Mouse (Mus musculus) lung, postnatal 25 days (tissue): Measurements from ENCODE around the gene Prpf19.

Experiments
- DNase-seq: peaks from one replicate; pipeline ENCODE4 v3.0.0; 2022; ENCODE audit warnings: low spot score

The Prpf19 gene

DNA sequence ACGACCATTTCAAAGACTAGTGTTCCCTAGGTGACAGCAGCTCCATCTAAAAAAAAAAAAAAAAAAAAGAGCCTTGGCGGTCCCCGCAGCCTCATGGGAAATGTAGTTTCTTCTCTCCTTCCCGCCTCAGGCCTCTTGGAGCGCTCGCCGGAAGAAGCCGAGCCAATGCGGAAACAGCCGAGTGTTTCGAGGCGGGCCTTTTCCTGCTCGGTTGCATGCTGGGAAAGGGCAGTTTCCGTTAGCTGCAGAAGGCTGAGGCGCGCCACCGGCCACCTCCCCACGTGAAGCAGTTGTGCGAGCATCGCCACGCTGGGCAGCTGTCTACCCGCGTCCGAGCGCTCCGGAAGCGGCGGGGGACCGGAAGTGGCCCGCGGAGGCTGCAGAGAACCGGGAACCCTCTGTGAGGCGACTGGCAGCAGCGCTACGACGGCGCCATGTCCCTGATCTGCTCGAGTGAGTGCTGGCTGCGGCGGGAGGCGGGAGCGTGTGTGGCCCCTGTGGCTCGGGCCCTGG lies at the start of gene Prpf19:
Gene Prpf19 (plus strand): TSS at position 216 of the 513 bp plus-strand sequence.
- peak; percentile 98 for DNase-seq

DNA sequence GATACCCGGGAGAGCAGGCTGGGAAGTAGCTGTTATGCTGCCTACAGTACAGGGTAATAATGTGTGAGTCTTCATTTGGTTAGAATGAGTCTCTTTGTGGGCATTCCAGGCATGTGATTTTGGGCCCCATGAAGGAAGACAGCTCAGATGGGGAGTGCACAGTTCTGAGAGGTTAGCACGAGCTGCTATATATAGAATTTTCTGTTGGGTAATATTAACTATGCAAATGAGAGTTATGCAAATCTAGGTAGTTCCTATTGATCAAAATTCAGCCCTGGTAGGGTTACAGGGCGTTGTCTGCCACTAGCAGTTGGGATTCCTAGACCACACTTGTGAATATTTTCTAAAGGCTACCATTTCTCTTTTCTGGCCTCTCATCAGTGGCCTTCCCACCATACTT lies 49.6 kb upstream of the Prpf19 start:
- no peak for DNase-seq

DNA sequence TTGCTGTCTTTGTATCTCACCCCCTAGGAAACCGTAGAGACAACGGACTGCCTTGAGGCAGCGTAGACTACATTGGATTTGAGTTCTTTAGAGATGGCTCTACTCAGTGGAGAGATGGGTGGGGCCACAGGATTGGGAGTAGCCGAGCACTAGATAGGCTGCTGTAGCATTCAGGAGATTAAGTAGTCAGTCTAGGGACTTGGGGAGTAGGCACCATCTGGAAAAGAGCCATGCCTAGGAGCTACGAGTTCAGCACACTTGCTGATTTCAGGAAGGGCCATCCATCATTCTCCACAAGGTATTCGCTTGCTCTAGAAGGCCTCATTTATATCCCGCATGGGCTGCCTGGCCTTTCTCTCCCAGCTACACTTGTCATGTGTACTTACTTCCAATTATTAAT lies 48.9 kb upstream of the Prpf19 start:
- DNase-seq: no peak

DNA sequence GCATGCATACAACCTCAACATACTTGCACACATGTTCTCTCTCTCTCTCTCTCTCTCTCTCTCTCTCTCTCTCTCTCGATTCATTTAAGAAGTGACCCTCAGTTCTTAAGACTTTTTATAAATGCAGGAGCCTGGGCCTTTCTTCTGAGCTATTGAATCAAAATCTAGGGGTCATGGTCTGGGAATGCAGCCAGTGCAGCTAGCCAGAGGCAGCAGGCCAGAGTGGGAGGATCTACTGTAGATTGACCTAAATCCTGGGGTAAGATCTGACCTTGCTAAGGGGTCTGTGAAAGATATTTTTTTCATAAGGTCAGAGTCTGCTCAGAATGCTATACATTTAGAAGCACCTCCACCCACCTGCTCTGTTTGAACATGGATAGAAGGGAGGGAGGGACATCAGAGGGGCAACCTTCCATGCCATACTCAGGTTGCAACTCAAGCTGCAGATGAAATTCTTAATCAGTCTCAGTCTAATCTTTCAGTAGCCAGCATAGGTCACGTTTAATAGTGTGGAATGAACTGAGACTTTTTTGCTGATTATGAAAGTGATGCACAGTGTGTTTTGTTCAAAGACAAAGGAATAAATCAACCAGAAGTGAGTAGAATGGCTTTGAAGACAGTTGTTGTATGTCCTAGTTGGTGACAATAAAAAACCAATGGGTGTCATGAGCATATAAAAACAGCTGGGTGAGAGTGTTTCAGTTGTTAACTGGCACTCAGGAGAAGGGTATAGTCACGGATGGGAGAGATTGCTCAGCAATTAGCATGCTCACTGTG lies 47.5 kb upstream of the Prpf19 start:
- DNase-seq: no peak

DNA sequence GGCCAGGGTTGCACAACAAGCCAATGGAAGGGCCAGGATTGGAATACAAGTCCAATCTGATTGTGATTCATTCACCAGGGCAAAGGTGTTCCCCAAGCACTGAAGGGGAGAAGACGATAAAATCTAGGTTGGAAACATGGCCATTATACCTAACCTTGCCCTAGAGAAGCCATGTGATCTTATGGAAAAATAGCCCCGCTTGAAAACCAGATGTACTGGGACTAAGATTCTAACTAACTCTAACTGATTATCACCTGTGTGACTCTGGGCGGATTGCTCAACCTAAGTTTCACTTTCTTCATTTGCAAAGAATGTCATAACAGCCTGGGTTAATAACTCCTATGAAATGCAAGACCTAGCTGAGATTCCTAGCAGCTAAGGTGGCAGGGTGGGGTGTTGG lies 39.6 kb upstream of the Prpf19 start:
- no peak for DNase-seq

DNA sequence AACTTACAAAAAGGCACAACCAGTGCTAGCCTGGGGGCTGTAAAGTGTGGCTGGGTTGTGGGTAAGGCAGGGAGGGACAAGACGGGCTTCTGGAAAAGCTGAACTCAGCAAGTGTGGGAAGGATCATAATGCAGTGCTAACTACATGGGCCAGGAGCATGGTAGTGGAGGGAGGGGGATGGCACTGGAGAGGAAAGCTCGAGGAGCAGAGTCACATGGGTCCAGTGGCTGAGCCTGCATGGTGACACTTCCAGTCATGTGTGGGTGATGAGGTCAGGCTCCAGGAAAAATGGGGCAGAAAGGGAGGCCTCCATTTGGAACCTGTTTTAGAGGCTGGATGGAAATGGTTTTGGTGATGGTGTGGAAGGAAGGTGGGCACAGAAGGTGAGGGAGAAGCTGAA lies 38.5 kb upstream of the Prpf19 start:
- no peak for DNase-seq

DNA sequence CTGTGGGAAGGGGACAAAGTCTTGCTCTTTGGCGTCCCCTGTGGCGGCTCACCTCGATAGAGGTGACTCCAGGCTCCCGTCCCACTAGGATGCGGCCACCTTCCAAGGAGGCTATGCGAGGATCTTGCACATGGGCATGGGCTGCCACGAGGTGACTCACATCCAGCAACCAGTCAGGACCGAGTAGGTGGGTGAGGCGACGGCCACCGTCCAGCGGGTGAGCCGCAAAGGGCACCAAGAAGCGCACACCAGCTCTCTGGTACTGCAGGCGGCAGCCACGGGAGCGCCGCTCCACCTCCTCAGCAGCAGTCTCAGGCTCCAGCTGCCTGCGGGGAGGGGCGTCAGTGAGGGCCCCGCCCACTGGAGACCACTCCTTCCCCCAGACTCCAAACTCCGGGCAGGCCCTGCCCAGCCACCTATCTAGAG lies 34.9 kb upstream of the Prpf19 start:
- no peak for DNase-seq

DNA sequence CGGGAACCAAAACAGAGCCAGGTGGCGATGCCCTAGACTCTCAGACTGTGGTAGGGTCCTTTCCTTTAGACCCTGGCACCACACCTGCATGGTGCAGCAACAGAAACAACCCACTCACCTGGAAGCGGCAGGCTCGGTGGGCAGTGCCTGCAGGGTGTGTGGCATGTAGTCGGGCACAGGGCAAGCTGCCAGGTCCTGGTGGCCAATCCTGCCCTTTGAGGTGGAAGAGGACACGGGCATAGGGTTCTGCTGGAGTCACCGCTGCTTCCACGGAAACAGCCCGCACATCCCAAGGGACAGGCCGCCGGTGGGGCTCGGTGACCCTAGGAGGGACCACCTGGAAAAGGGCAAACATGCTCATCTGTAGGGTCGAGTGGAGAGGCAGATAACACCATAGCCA lies 28.7 kb upstream of the Prpf19 start:
- DNase-seq: no peak

DNA sequence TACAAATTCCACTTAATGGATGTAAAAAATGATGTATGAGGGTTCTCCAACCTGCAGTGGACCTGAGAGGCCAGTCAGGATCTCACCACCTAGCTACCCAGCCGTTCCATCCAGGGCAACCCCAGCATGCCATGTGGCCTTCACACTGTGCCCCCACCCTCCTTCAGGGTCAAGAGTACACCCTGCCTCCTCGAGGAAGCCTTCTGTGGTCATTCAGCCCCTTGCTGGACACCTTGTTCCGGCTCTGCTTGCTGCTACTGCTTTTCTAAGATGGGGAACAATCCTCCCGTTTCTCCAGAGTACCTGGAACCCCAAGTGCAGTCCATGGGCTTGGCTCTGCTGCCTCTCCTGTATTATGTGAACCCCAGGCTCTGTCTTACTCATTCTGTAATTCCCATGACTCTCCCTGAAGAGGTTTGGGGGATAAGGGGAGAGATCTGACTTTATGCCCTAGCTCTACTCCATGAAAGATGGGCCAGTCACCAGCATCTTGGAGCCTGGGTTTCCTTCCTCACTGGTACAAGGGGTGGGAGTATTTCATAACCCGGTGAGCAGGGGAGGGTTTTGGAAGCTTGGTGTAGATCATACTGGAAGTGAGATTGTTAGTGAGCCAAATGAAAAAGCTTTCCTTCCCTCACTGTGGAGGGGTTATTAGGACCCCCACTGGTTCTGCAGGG lies 26.9 kb upstream of the Prpf19 start:
- DNase-seq: no peak

DNA sequence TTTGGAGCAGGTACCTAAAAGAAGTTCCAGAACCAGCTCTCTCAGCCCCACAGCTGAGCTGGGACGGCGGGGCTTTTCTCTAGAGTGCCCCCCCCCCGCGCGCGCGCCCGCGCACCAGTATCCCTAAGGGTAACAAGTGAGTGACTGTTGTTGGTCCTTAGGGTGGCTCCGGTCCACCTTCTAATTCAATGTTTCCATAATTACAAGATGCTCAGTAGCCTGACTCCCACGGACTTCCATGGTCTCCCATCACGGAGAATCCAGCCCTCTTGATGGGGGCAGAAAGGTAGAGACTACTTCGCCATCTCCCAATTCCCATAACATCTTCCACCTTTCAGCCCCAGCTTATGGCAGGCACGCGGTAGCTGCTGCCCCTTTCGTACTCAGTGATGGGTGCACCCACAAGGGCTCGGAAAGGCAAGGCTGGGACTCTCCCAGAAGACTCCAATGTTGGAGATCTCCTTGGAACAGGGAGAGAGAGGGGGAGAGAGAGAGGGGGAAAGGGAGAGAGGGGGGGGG lies 26.3 kb upstream of the Prpf19 start:
- no peak for DNase-seq

DNA sequence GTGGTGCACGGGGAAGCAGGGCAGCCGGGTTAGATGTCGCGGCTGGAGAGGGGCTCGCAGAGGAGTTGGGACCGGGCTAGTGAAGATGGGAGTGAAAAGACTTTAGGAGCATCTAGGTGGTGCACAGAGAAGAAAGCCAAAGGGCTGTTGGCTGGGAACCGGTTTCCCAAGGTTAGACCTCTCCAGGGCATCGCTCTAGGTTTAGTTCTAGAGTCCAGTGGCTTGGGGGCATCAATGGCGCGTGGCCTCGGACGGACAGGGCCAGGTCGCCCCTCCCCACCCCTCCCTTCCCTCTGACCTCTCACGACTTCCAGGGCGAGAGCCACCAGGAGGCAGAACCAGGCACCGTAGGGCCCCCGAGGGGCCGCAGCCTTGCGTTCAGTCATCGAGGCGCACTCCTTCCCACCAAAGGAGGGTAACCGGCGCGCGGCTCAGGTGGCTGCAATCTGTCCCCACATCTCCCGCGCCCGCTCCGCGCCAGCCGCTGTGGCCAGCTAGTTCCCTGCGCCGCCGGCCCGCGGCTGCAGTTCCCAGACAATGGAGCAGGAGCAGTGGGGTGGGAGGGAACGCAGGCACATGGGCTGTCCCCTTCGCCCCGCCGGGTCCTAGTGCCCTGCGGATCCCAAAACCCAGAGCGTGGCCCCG lies 25.7 kb upstream of the Prpf19 start:
- DNase-seq: peak; percentile 71

DNA sequence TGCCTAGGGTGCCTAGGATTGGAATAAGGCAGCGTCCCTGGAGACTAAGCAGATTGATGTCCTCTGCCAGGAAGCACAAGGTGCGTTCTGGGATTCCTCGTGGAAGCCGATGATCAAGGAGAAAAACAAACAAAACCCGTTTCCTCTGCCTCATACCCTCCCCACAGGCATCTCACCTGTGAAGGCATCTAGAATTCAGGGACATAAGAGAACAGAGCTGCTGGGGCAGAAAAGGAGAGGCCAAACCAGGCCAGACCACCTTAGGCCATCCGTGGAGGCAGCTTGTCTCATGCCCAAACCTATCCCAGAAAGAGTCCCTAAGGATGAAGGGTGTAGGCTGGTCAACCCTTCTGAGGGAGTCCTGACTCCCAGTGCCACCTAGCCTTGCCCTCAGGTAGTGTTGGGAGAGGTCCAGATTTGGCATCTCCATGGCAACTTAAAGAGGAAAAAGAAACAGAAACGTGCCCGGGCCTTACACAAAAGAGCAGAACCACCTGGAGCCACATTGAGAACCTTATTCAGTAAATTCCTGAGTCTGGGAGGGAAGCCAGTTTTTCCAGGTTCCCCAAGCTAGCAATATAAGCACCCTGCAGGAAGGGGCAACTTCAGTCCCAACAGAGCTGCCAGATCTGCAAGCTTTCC lies 25.0 kb upstream of the Prpf19 start, which contains the start of gene Tmem132a:
Gene Tmem132a (minus strand): TSS at position 55 of the 642 bp plus-strand sequence.
- DNase-seq: peak; percentile 57

DNA sequence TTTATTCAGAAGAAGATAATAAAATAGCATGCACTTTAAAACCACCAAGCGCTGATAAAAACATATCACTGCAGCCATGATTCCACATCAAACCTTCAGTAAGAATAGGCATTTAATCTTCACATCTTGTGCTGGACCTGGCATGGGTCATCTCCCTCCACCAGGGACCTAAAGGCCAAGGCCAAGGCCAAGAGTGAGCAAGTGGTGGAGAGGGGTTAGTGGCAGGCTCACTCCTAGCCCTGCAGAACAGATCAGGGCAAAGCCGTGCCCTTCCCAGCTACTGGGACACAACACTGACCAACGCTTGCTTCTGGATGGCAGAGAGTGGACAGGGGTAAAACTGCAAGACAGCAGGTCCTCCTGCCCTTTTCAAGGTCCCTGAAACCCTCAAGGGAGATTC lies 24.4 kb upstream of the Prpf19 start:
- no peak for DNase-seq

DNA sequence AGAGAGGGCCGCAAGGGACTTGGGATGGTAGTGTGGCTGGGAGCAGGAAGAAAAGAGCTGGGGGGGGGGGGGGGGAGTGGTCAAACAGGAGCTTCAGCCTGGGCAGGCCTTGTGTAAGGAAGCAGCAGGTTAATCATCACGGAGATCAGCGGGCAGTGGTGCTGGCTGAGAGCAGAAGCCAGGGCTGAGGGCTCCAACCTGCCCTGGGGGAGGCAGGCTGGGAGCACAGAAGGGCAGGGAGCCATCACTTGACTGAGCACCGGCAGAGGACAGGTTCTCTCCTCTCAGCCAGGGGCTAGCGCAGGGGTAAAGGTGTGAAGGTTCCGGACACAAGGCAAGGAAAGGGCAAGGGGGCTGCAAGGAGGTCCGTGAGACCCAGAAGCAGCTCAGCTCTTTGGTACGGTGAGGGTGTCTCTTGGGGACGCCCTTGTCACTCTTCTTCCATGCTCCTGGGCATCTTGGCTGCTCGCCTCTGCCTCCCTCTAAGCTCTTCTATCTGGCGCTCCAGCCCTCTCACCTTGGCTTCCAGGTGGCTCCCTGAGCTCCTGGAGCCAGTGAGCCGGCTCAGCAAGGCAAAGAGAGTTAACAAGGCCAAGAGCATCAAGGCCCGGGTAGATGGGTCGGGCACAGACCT lies 23.6 kb upstream of the Prpf19 start:
- DNase-seq: no peak

DNA sequence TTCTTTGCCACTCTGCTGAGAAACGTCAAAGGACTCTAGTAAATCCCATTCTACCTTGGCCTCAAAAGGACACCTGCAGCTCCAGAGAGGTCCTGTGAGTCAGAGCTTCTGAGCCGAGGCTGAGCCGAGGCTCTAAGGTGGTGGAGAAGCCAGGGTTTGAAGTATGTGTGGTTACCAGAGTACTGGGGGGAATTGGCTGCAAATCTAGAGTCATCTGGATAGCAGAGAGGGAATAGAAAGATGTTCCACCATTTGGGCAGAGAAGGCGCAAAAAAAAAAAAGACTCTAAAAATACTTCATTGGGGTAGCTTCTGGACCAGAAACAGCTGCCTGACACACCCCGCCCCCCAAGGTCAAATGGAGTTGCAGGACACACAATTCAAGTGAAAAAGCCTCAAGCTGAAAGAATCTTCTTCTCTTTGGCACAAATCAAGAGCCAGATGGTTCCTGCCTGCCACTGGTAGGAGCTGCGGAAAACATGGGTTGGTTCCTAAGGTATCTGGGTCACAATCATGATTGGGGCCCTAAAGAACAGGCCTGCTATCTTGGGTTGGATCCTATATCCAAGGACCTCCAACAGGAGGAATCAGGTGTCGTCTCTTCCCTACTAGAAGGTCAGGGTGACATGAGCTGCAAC lies 16.7 kb upstream of the Prpf19 start:
- DNase-seq: peak; percentile 28

DNA sequence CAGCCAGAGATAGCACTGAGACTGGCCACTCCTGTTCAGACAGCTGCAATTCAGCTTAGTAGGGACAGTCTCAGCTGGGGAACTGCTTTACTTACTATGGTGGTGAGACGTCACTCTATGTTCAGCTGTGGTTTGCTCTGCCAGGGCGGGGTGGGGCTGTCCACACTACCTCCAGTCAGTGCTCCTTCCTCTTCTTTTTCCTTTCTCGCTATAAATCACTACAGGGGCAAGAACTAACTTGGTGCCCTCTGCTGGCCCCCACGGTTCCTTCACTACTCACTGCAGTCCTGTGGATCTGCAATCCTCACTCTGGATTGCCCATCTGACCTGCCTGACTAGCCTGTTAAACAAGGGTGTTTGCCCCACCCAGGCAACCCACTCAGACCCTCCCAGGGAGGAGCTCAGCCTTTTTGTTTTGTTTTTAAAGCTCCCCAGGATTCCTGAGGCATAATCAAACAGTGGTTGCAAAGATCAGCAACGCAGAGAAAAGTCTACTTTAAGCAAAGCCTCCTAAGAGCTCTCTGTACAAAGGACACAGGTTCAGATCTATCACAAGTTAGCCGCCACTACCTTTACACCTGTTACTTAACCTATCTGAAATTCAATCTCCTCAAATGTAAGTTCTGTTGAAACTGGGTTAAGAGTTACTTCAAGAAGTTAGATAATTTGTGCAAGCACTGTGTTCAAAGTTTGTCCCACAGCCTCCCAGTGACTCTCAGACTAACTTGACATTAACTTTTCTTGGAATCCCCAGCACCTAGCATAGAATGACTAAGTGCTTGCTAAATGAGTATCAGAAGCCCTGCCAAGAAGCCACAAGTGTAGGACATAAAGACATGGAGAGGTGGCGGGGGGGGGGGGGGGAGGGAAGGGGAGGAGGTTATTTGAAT lies 14.7 kb upstream of the Prpf19 start:
- peak; percentile 79 for DNase-seq

DNA sequence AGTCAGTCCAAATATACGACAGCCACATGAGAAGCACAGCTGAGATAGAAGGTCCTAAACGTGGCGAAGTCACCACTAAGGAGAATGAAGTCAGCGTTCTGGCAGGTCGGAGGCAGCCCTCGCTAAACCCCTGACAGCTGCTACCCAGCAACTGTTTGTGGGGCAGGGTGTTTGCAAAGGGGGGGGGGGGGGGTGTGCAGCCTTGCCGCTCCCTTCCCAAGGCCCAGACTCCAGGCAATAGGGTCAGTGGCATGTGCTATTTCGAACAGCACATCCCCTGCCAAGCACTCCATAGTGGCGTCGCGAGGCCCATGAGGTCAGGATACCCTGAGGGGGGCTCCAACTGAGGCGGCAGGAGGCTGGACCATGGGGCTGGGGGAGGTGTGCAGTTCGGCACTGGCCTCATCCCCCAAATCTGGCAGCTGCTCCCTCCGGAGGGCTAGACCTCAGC lies 14.0 kb upstream of the Prpf19 start:
- no peak for DNase-seq

DNA sequence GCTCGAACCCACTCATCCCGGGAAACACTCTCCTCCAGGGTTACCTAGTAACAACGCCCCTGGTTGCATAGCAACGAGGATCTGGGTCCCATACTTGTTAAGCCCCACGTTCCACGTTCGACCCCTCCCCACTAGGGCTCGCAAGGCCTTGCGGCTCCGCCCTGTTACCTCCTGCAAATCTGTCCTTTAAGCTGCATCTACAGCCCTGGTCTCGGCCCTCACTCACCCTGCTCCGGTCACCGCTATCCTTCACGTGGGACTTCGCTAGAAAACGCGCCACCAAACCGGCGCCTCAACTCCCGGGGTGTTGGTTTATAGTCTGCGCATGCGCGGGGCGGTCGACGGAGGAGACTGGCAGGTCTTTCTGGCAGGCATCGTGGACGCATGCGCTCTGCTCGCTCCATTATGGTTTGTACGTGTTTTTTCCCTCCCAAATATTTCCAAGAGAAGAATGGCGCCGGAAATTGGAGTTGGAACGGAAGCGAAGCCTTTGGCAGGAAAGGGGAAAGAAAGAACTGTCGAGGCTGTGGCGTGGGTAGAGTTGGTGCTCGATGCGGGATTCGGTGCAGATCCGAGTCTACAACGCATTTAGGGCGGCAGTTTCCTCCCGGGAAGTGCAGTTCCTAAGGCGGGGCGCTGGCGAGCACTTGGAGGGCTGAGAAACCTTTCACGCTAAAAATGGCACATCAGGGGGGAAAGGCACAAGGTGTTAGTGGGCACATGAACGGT lies 13.4 kb upstream of the Prpf19 start, which contains the start of gene Tmem109:
Gene Tmem109 (minus strand): TSS at position 576 of the 729 bp plus-strand sequence.
- peak; percentile 94 for DNase-seq

DNA sequence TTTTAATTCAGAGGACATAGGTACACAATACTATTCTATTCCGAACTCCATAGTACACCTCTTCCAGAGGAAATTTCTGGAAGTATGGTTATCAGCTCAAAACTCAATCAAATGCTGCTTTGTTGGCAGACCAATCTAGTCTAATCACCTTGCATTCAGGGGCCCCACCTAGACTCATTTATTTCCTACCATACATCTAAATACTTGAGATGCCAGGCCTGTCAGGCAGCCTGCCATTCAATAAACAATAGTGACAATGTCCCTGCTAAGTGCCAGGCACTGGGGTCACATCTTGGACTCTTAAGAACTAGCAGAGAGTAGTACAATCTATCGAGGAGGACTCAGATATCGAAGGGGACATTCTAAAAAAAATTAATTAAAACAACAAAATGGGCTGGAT lies 2.8 kb upstream of the Prpf19 start:
- DNase-seq: peak; percentile 38
